Mouse (Mus musculus): ENCODE measurements around the gene Il22ra2. TPM values are rescaled to one million over a fixed set of nuclear protein-coding genes. Genes with fewer than 3 reads are reported as not detected.

Gene Il22ra2
- polyA plus RNA-seq (2015; fragmentation: Nextera tagmentation; extraction: Ambion mirVana): not detected in 2 replicates

DNA sequence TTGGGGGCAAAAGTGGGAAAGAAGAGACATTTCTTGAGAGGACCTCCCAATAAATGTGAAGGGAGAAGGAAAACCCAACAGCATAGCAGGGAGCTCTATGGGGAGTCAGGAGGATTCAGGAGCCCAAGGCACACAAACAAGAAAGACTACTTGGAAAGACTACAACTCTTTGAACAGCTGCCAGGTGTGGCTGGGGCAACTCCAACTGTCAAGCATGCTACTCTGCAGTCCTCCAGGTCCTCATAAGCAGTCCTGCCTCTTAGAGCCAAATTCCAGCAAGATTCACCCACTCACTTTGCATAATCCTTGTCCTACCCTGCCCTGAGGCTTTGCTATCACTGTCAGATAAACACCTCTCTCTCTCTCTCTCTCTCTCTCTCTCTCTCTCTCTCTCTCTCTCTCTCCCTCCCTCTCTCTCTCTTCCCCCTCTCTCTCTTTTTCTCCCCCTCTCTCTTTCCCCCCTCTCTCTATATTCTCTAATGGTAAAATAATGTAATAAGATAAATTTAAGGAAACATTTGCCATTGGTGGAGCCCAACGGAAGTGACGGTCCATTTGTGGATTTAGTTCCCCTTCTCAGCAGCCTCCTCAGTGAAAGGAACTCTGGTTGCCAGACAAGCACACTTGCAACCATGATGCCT is at the start of gene Il22ra2:
TSS of gene Il22ra2 (plus strand) at position 591 of the 641 bp plus-strand sequence.
- 83% methylated on average over 2 of the region's 2 CpGs for WGBS
- Histone ChIP-seq H3K36me3 (ENCODE audit: control insufficient read depth, insufficient read depth) (no peaks in the 10 kb centered on the region), H3K4me2 (ENCODE audit: low read depth, low read length) (no peak within 1 kb of the TSS), H3K9me3 (replicated peaks; ENCODE audit: control insufficient read depth, low read length) (no peaks in the 10 kb centered on the region), H3K9ac (ENCODE audit: low read length) (no peak within 1 kb of the TSS), H3K27ac (ENCODE audit: low read length) (no peak within 1 kb of the TSS), H3K27me3 (ENCODE audit: control insufficient read depth, insufficient read depth, low read length) (no peaks in the 10 kb centered on the region), H3K4me1 (ENCODE audit: control insufficient read depth, insufficient read depth, low read length) (no peaks in the 10 kb centered on the region), H3K4me3 (ENCODE audit: low read length) (no peak within 1 kb of the TSS)
- no peak for ATAC-seq (replicated peaks; ENCODE audit: extremely low read depth, insufficient read depth, low FRiP score)

- ATAC-seq (replicated peaks; ENCODE audit: extremely low read depth, insufficient read depth, low FRiP score): no peak
Measured at GRCm38 (mm10) chr10:19577571-19577970, 44.2 kb upstream of the Il22ra2 start.

GRCm38 (mm10) chr10:19578001-19578400 is 43.8 kb upstream of the Il22ra2 start:
- Histone ChIP-seq H3K27ac (ENCODE audit: low read length) (no peak overlapping the region), H3K4me2 (ENCODE audit: low read depth, low read length) (no peak overlapping the region), H3K36me3 (ENCODE audit: control insufficient read depth, insufficient read depth) (no peaks in the 10 kb centered on the region), H3K27me3 (ENCODE audit: control insufficient read depth, insufficient read depth, low read length) (no peaks in the 10 kb centered on the region), H3K4me3 (ENCODE audit: low read length) (no peak overlapping the region), H3K9me3 (replicated peaks; ENCODE audit: control insufficient read depth, low read length) (no peaks in the 10 kb centered on the region), H3K4me1 (ENCODE audit: control insufficient read depth, insufficient read depth, low read length) (no peaks in the 10 kb centered on the region; the same call in 1 of the 2 replicates), H3K9ac (ENCODE audit: low read length) (no peak overlapping the region)
- ATAC-seq (replicated peaks; ENCODE audit: extremely low read depth, insufficient read depth, low FRiP score): no peak
- WGBS: 77% methylated on average over 6 of the region's 6 CpGs

More at GRCm38 (mm10) chr10:19577571-19577970, 44.2 kb upstream of the Il22ra2 start:
- Histone ChIP-seq H3K9me3 (replicated peaks; ENCODE audit: control insufficient read depth, low read length) (no peaks in the 10 kb centered on the region), H3K9ac (ENCODE audit: low read length) (no peak overlapping the region), H3K27me3 (ENCODE audit: control insufficient read depth, insufficient read depth, low read length) (no peaks in the 10 kb centered on the region), H3K36me3 (ENCODE audit: control insufficient read depth, insufficient read depth) (no peaks in the 10 kb centered on the region), H3K4me3 (ENCODE audit: low read length) (no peak overlapping the region), H3K4me2 (ENCODE audit: low read depth, low read length) (no peak overlapping the region), H3K27ac (ENCODE audit: low read length) (no peak overlapping the region), H3K4me1 (ENCODE audit: control insufficient read depth, insufficient read depth, low read length) (no peaks in the 10 kb centered on the region; the same call in 1 of the 2 replicates)
- WGBS: 75% methylated on average over 3 of the region's 3 CpGs

- Histone ChIP-seq H3K4me2 (ENCODE audit: low read depth, low read length) (peak overlapping the region; percentile 2; the same call in 1 of the 2 replicates), H3K4me3 (ENCODE audit: low read length) (no peak overlapping the region), H3K4me1 (ENCODE audit: control insufficient read depth, insufficient read depth, low read length) (no peaks in the 10 kb centered on the region; the same call in 1 of the 2 replicates), H3K27me3 (ENCODE audit: control insufficient read depth, insufficient read depth, low read length) (no peaks in the 10 kb centered on the region), H3K36me3 (ENCODE audit: control insufficient read depth, insufficient read depth) (no peaks in the 10 kb centered on the region), H3K9ac (ENCODE audit: low read length) (no peak overlapping the region), H3K27ac (ENCODE audit: low read length) (no peak overlapping the region), H3K9me3 (replicated peaks; ENCODE audit: control insufficient read depth, low read length) (no peaks in the 10 kb centered on the region)
- WGBS: 58% methylated on average over 9 of the region's 9 CpGs
- no peak; the same call in 1 of the 2 replicates for ATAC-seq (replicated peaks; ENCODE audit: extremely low read depth, insufficient read depth, low FRiP score)
Measured at GRCm38 (mm10) chr10:19578409-19578986, 43.3 kb upstream of the Il22ra2 start.

DNA sequence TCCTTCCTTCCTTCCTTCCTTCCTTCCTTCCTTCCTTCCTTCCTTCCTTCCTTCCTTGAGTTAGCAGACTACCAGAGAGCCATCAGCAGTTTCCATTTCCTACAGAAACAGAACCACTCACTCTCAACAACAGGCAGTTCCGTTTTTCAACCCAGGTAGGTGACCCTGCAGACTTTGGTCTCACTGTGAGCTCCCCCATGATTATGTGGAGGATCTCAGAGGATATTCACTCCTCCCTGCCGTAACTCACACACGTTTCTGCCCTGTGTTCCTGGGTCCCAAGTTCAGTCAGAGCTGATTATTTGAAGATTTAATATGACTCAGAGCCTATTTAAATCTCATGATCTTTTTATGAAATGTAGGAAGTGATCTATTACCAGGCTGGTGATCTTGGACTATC is 41.1 kb upstream of the Il22ra2 start:
- H3K27ac ChIP-seq (ENCODE audit: low read length): no peak overlapping the region
- H3K4me3 ChIP-seq (ENCODE audit: low read length): no peak overlapping the region
- H3K36me3 ChIP-seq (ENCODE audit: control insufficient read depth, insufficient read depth): no peaks in the 10 kb centered on the region
- H3K9ac ChIP-seq (ENCODE audit: low read length): no peak overlapping the region
- no peaks in the 10 kb centered on the region for H3K9me3 ChIP-seq (replicated peaks; ENCODE audit: control insufficient read depth, low read length)
- WGBS: 67% methylated on average over 3 of the region's 3 CpGs
- no peaks in the 10 kb centered on the region; the same call in 1 of the 2 replicates for H3K4me1 ChIP-seq (ENCODE audit: control insufficient read depth, insufficient read depth, low read length)
- H3K27me3 ChIP-seq (ENCODE audit: control insufficient read depth, insufficient read depth, low read length): no peaks in the 10 kb centered on the region
- H3K4me2 ChIP-seq (ENCODE audit: low read depth, low read length): no peak overlapping the region
- ATAC-seq (replicated peaks; ENCODE audit: extremely low read depth, insufficient read depth, low FRiP score): no peak

DNA sequence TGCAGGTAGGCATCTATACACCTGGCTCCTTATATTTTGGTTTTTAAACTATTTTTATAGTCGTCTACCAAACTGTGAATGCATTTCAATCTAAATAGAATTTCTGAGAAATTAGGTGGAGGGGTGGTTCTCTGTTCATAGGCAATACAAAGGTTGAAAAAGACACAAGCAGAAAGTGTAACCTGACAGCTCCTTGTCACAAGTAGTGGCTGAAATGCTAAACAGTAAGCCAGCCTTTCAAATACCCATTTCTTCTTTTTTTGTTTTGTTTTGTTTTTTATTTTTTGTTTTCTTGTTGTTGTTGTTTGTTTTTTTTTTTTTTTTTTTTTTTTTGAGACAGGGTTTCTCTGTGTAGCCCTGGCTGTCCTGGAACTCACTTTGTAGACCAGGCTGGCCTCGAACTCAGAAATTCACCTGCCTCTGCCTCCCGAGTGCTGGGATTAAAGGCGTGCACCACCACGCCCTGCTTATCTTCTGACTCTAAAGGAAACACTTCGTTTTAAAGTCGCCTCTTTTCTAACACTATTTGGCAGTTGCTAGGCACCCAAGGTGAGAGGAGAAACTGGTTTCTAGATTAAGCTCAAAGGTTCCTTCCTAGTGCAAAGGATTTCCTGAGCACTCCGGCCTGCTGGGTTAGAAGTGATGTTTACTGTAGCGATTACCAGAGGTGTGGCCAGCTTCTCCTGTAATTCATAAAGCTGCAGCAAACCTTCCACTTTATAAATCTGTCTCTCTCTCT is 39.8 kb upstream of the Il22ra2 start:
- Histone ChIP-seq H3K4me1 (ENCODE audit: control insufficient read depth, insufficient read depth, low read length) (no peaks in the 10 kb centered on the region; the same call in 1 of the 2 replicates), H3K9ac (ENCODE audit: low read length) (no peak overlapping the region), H3K27ac (ENCODE audit: low read length) (no peak overlapping the region), H3K27me3 (ENCODE audit: control insufficient read depth, insufficient read depth, low read length) (no peaks in the 10 kb centered on the region), H3K36me3 (ENCODE audit: control insufficient read depth, insufficient read depth) (no peaks in the 10 kb centered on the region), H3K9me3 (replicated peaks; ENCODE audit: control insufficient read depth, low read length) (no peaks in the 10 kb centered on the region), H3K4me2 (ENCODE audit: low read depth, low read length) (no peak overlapping the region), H3K4me3 (ENCODE audit: low read length) (no peak overlapping the region)
- 59% methylated on average over 9 of the region's 9 CpGs for WGBS
- no peak for ATAC-seq (replicated peaks; ENCODE audit: extremely low read depth, insufficient read depth, low FRiP score)

DNA sequence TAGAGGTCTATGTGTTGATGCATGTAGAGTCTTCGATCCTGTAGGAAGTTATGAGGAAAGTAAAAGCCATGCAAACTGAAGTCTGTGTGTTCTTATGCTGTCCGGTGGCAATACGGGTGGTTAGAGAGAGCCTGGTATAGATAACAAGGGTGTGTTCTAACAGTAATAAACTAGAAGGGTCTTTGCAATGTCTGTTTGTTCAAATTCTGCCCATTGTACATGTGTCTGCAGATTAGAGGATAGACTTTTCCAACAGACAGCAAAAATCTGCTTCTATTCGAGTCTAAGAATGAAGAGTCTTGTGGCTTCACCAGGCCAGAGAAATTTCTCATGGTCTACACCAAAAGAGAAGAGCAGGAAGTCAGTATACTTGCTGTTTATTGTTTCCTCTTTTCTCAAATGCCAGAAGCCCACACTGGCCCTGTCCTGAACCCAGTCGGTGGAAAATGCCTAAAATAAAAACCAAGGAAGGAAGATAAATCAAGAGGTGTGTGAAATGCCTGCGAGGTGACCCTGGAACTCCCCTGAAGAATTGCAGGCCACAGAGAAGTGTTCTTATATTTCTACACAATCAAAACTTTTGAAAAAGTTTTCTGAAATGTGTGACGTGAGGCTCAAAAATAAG is 38.9 kb upstream of the Il22ra2 start:
- H3K9me3 ChIP-seq (replicated peaks; ENCODE audit: control insufficient read depth, low read length): no peaks in the 10 kb centered on the region
- WGBS: 54% methylated on average over 7 of the region's 7 CpGs
- no peak overlapping the region for H3K9ac ChIP-seq (ENCODE audit: low read length)
- H3K4me2 ChIP-seq (ENCODE audit: low read depth, low read length): no peak overlapping the region
- 0 out of 2 replicates have a peak overlapping the region, but pooled peaks have one; percentile 32 for H3K27ac ChIP-seq (ENCODE audit: low read length)
- no peaks in the 10 kb centered on the region for H3K27me3 ChIP-seq (ENCODE audit: control insufficient read depth, insufficient read depth, low read length)
- H3K4me3 ChIP-seq (ENCODE audit: low read length): no peak overlapping the region
- no peak for ATAC-seq (replicated peaks; ENCODE audit: extremely low read depth, insufficient read depth, low FRiP score)
- no peaks in the 10 kb centered on the region for H3K36me3 ChIP-seq (ENCODE audit: control insufficient read depth, insufficient read depth)
- H3K4me1 ChIP-seq (ENCODE audit: control insufficient read depth, insufficient read depth, low read length): no peaks in the 10 kb centered on the region; the same call in 1 of the 2 replicates

- no peaks in the 10 kb centered on the region for H3K36me3 ChIP-seq (ENCODE audit: control insufficient read depth, insufficient read depth)
- H3K4me1 ChIP-seq (ENCODE audit: control insufficient read depth, insufficient read depth, low read length): no peaks in the 10 kb centered on the region; the same call in 1 of the 2 replicates
Measured at GRCm38 (mm10) chr10:19584064-19584463, 37.7 kb upstream of the Il22ra2 start.

More at GRCm38 (mm10) chr10:19584064-19584463, 37.7 kb upstream of the Il22ra2 start:
- peak overlapping the region; percentile 72 for H3K27ac ChIP-seq (ENCODE audit: low read length)
- no peaks in the 10 kb centered on the region for H3K27me3 ChIP-seq (ENCODE audit: control insufficient read depth, insufficient read depth, low read length)
- H3K4me3 ChIP-seq (ENCODE audit: low read length): no peak overlapping the region
- H3K9ac ChIP-seq (ENCODE audit: low read length): no peak overlapping the region
- no peak overlapping the region for H3K4me2 ChIP-seq (ENCODE audit: low read depth, low read length)
- no peaks in the 10 kb centered on the region for H3K9me3 ChIP-seq (replicated peaks; ENCODE audit: control insufficient read depth, low read length)
- ATAC-seq (replicated peaks; ENCODE audit: extremely low read depth, insufficient read depth, low FRiP score): no peak
- 77% methylated on average over 2 of the region's 2 CpGs for WGBS

Data from heart, embryonic 16.5 days (tissue).